Mouse (Mus musculus): ENCODE measurements at regions not wholly inside any gene's neighbourhood (a gene's known extent, or its start where the extent isn't known, plus 50 kb on each side); places are given as distances from the start of the nearest gene placed in this dataset.
A peak's percentile ranks its signal among the peaks of the same experiment; 100 is the strongest.

DNA sequence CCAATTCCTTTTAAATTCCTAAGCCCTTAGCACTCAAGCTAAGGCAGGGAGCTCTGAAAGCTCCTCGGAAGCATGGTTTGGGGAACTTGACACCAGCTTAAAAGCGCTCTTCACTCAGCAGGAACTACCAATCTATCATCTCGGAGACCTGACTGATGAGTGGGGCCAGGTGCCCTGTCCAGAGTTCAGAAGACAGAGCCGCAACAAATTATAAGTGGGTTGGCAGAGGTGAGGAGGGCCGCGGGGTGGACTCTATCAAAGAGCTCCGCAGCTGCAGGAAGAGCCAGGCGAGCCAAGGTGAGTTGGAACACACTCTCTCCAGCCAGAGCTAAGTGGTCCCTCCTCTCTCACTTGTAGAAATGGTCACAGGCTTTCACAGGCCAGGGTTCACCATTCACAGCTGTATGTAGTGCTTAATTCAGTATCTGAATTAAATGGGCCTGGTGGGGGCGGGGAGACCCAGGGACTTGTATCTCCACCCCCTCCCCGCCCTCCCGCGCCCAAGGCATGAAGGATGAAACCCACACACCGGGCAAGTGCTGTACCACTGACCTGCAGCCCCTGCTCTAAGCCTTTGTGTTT, 180.8 kb downstream of the Stim2 start:
- DNase-seq, result no peak

DNA sequence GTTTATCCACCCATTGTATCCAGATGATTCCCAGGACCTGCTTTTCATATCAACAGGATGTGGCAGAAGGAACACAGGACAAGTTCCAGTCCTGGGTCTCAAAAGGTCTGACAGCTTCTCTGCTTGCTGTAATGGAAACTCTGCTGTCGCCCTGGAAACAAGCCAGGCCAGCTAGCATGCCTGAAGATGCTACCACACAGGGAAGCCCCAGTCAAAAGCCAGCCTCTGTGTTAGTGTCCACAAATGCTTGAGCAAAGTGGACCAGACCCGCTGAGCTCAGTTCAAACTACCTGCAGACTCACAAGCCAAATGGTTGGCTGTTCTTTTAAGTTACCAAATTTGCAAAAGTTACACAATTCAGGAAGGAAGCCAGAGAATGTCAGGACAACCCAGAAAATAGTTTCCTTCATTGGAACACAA, 181.9 kb downstream of the Stim2 start:
- peak; percentile 73 to 79 for DNase-seq

DNA sequence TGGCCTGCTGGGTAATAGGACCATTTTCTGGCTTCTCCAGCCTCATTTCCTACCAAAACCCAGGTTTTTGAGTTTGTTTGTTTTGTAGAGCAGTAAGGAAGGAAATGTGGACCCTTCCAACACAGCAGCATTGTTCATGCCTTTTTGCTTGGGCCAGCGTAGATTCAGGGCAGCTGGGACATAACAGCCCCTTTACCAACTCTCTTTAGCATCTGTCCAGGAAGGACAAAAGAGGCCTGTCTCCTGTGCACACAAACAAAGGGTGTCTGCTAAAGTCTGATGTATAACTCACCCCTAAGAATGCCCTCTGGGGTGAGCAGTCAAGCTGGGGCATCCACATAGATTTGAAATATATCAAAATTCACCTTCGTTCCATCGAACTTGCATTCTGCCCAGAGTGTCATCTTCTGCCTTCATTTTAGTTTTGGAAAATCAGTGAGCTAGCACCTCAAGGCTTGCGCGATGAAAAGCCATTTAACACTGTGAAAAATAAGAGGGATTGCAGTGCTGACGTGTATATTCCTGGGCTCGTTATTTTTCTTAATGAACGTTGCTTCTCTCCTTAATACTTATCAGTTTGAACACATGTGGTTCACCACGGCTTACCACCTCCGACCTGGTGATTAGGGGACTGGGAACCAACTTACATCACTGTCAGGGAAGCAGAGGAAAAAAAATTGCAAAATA, 182.5 kb downstream of the Stim2 start:
- DNase-seq, result no peak

DNA sequence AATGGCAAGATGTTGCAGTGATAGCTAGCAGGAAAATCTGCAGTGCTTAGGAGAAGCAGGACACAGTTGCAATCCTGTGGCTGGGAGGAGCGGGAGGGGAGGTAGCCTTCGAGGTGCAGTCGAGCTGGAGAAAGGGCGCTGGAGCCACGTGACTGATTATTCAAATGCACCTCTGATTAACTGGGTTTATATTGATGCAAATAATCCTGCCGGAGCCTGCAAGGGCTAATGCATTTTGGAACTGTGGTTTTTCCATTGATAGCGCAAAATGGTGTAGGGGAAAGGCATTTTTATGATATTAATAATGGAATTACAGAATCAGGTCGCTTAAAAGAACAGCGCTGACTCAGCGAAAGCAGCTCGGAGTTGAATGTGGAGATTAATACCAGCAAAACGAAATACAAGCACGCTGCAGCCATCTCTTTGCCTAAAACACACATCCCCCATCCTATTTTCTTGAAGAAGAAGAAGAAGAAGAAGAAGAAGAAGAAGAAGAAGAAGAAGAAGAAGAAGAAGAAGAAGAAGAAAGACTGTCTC, 183.1 kb downstream of the Stim2 start:
- no peak for DNase-seq

DNA sequence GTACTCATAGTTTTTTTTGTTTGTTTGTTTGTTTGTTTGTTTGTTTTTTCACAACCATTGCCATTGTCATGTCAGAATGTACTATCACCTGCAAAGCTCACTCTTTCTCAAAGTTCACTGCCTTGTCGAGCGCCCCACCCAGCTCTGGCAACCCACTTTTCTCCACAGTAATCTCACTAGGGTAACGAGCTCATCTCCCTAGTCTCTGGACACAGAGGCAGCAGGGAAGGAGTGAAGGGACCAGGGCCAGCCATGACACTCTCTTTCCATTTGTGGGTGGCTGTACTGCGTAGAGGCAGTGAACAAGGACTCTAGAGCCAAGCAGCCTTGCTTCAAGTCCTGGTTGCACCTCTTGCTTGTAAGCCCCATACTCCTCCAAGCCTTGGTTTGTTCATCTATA, 184.5 kb downstream of the Stim2 start:
- no peak for DNase-seq

DNA sequence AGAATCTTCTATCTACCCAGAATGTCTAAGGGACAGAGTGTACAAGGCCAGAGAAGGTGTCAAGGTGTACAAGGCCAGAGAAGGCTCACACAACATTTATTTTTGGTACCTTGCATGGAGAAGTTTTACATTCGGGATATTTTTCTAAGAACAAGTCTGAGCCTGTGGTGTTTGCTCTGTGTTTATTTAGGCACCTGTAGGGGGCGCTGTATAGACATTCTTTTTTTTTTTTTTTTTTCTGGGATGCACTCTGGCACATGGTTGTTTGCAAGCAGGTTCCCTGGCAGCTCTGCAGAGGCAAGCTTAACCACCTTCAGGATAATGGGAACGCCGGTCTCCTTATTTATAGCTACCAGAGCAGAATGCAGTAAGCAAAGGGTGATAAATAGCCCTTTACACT, 187.4 kb downstream of the Stim2 start:
- no peak for DNase-seq

DNA sequence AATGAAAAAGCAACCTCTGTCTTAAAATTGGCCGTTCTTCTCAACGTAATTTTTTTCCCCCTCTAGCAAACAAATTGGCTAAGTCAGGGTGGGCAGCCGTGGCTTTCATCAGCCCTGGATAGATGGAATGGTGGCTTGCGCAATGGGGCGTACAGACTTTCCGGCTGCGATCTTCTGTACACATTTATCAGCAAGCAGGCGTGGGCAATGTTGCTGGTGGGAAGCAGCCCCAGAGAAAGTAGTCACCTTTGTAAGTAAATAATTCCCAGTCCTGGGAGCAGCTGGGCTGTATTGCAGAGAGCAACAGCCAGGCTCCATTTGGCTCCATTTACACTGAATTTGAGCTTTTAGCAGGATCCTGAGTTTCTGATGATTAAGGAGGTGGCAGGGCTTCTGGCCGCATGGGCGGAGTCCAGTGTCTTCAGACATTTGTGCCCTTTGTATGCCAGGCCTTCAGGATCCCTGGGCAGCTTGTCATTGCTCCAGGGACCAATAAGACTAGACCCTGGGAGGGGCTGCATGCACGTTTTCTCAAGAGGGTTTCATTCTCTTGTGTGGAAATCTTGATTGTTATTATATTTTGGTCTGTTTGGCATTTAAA, 187.9 kb downstream of the Stim2 start:
- no peak for DNase-seq

DNA sequence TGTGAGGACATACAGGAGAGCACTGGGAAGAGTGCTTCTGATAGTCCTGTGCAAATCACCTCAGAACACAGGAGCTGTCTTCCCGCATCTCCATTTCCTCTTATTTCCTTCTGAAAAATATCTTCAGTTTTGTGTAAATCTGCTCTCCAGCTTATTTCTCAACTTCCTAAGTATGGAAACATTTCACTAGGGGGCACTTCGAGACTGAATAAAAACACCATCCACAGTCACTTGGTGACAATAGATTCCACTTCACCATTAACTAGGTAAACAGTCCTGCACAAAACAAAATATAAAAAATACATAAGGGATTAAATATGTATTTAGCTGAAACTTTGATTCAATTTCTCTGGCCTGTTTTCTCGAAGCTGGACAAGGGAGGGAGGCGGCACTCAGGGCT, 193.4 kb downstream of the Stim2 start:
- DNase-seq, result no peak

DNA sequence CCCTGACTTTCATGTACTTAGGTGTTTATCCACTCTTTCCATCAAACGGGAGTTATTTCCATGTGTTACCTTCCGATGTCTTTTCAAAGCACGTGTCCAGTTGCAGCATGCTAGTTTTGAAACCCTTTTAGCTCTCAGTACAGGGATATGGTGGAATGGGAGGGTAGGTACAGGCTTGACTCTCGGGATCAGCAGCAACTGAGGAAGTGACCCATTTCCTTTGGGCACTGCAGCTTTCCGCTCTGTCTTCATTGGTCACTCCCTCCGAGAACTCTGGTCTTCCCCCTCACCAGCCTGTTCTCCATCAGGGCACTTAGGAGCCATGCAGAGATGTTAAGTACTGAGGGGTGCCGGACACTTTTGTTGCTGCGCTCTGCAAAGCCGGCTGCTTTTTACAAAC, 196.5 kb downstream of the Stim2 start:
- no peak for DNase-seq

DNA sequence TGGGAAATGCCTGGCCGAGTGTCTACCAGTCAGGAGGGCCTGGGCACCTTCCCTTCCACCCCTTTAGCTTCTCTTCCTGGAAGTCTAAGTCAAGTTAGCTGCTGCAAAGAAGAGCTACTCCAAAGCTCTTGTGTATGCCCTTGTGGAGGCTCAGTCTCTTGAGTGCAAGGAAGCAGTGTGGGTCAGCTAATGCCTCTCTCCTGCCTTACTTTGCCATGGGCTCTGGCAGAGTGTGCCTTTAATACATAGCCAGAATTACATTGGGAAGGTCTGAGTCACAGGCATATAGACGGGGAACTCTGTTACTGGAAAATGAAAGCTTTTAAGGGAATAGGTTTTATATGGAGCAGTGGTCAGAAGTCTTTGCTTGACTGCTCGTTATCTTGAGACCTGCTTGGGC, 201.7 kb downstream of the Stim2 start:
- no peak for DNase-seq

DNA sequence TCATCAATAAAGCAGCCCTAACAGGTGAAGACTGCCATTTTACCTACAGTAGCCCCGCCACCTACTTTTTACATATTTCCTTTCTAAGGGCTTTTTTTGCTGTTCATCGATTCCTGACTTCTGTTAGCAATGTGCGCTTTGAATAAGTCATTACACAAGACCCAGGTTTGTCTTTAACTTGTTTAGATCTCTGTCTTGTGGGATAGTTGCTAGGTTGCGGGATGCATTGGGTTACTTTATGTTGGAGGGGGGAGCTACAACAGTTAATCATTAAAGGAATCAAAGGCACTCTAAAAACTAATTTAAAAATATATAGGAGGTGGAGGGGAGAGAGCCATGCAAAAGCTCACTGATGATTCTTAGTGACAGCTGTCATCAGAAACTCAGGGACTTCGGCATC, 202.3 kb downstream of the Stim2 start:
- no peak for DNase-seq

DNA sequence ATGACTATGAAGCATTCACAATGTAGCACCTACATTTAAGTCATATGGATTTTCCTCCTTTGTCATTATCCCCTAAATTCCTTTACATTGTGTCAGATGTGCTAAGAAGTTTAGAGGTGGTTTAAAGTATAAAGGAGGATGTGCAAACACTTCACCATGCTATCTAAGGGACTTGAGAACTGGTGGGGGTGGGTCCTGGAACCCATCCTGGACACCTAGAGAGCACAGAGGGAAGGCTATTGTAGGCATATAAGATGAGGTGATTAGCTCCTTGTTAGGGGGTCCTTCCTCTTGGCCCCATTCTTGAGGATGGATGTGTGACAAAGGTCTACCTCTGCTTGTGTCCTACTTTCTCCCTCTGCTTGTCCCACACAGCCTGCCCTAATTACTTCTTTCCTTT, 213.2 kb downstream of the Stim2 start:
- DNase-seq, result no peak

DNA sequence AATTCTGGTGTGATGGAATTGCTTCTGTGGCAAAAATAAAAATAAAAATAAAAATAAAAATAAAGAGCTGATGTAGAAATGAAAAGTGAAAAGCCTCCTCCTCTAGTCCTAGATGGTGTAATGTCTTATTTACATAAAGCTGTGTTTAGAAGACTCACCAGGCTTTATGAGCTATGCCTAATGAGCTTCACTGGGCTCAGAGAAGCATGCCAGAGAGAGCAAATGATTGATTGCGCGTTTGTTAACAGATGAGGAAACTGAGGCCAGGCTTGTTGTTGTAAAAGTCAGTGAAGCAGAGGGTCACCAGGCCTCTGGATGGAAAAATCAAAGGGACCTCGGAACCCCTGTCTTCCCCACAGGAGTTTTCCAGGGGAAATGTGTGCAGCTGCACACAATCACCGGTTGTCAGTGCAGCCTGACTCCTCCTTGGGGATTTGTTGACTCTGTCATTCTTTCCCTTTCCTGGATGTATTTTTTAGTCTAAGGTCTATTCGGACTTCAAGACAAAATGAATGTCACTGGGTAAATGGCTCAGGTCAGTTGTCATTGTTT, 213.8 kb downstream of the Stim2 start:
- no peak for DNase-seq

DNA sequence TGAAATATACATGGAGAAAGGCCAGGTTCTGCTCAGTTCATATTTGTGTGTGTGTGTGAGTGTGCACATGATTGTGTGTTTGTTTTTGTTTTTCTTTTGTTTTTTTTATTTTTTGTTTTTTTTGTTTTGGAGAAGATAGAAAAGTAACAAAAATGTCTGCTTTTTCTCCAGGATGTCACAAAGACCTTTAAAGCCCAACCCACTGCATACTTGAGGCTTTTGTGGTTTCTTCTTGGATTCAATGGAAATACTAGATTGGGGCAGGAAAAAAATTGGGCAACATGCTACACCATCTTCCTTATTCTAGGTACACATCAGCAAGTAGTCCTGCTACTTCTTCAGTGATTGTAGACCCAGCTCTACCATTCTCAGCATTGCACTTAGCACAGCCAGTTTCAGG, 226.7 kb downstream of the Stim2 start:
- DNase-seq, result no peak

DNA sequence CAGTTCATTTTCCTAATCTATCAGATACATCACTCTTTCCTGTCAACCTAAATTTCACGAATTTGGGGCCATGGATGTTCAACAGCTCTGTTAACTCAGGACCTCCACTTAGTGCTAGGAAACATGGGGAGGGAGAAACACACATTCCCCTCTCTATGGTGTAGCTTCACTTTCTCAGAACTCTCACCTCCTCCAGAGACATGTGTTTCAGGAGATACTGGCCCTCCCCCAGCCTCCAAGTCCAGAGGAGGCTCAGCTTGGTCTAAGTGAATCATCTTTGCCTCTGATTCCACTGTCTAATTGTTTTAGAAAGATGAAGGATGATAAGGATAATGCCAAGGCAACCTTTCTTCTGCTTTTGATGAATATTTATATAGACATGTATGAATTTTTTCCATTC, 236.3 kb downstream of the Stim2 start:
- DNase-seq, result no peak

DNA sequence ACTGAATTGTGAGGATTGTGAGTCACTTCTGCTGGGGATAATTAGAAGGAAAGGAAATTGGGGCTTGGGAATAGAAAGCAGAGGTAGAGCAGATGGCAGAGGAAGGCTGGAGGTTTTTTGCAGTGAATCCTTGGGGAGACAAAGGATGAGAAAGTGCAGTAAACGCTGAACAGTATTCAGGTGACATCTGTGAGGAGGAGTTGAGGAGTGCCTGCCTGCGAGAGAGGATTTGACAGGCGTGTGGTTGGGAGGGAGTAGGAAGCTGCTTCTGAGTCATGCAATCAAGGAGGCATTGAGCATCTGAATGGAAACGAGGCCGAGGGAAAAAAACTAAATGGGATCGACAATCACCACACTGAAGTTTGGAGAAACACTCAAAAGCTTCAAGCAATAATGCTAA, 236.9 kb downstream of the Stim2 start:
- no peak for DNase-seq

DNA sequence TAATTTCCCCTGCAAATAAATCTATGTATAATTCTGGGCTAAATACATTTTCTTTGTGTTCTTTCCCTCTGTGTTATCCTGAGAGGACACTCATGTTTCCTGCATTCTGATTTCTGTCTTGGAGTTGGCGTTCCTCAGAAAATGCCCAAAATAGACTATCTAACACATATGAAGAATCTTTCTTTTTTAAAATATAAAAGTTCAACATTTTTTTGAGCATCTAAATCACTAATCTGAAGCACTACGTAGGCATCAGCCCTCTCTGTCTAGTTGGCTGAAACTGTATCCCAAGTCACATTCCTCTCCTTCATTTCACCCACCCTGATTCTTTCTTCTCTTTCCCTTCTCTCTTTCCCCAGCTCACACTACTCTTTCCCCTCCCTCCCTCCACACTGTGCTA, 238.9 kb downstream of the Stim2 start:
- DNase-seq, result no peak

DNA sequence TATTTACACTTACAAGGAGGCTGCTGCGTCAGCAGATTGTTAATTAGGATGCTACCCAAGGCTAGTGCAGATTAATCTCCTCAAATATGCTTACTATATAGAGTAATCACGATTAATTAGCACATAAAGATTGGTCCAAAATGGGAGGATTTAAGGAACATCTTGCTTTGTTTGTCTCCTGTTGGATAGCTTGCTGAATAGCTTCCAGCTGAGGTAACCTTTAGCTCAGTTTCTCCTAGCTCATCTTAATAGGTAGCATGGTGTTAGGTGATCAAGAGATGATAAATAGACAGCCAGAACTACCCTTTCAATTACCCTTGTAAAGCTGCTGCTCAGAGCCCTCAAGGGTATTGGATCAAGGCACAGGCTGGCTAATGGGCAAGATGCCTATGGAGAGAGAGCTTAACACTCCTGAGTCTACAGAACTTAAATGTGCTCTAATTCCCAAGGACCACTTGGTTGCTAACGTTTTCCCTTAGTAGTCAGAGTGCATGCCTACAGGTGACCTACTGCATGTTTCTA, 240.4 kb downstream of the Stim2 start:
- no peak for DNase-seq

DNA sequence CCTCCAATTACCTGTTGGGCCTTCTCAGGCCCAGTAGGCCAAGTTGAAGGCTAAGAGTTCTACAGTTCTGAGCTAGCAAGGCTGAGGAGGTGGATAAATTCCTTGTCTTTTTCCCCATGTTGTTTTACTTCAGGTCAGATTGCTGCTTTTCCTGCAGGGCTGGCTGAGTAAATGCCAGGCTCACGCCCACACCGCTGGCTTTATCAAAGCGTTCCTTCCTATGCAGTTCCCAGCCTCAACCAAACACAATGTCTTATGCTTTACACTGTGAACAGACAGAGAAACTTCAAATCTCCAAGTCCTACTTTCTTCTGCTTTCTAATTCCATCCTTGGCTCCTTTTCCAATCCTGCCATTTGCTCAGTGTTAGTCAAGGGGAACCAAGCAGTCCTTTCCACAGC, 241.3 kb downstream of the Stim2 start:
- no peak for DNase-seq

DNA sequence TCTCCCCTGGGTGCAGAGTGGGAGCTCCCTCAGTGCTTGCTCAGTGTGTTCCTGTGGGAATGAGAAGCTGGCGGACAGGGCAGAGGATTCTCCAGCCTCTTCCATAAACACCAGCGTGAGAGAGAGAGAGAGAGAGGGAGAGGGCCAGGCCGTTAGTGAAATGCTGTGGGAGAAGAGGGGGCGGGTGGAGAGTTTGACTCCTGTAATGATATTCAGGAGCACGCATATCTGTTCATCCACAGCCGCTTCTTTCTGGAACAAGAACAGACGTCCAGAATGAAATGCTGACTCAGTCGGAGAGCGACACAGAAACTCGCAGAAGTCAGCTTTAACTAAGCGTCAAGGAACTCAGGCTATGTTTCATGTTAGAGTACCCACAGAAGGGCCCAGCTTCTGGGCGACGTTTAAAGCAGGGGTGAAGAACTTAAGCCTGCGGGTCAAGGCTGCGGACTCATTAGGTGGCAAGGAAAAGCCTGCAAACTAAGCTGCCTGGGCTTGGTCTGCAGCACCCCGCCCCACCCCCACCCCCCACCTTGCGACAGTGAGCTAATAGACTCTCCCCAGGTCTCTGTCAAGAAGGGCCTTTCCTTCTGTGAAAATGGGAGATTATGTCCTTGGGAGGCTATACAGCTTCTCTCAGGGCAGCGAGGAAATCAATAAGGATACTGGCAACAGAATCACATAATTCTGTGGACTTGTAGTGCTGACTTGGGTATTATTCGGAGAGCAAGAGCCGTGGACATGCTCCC, 243.0 kb downstream of the Stim2 start:
- no peak for DNase-seq

DNA sequence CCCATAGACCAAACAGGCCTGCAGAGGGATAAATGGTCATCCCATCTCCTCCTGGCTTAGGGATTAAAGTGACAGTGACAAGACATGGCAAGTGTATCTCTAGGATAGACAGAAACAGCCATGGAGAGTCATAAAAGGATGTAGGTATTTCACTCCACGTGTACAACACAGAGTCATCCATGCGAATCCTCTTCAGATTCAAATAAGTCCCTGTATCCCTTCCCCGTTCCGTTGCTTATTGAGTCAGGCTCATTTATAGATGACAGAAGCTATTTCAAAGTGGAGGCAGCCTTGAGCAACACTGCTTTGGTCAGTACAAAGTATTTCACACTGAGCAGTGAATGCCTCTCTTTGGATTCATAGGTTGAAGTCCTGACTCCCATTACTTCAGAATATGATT, 243.8 kb downstream of the Stim2 start:
- no peak for DNase-seq

DNA sequence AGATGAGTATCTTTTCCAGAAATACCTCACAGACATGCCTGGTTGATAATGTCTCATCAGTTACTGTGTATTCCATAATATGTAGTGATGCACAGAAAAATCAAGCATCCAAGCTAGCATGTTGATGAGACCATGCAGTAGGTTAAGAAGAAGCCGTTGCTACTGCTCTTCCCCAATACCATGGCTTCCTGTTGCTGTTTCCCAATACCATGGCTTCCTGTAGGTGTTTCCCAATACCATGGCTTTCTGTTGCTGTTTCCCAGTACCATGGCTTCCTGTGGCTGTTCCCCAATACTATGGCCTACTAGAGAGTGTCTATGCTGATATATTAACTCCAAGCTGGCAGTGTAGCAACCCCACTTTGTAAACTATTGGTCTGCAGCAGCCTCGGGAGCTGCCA, 253.7 kb downstream of the Stim2 start:
- no peak for DNase-seq

DNA sequence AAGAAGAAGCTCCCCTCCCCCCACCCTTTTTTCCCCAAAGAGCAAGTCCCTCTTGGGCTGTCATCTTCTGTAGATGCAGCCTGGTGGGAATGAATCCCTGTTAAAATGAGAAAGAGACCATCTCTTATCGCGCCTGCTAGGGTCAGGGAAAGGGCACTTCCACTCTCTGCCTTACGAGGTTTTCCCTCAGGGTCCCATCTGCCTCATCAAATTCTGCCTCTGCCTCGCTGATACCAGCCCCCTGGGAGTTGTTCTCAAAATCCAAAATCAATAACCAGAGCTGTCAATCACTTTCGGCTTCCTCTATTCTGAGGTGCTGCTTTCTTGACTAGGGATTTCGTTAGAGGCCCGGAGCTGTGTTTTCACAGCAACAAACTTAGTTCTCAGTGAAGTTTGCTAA, 255.7 kb downstream of the Stim2 start:
- no peak for DNase-seq

Measured in kidney, postnatal 25 days (tissue).